Mouse (Mus musculus): ENCODE measurements around the gene Hapln4. TPM values are rescaled to one million over a fixed set of nuclear protein-coding genes. Genes with fewer than 3 reads are reported as not detected.

Hapln4 gene
- polyA plus RNA-seq, 1 experiment from 2014 or later = 0.12 TPM

GRCm38 (mm10) chr8:70073682-70074081 is 9.6 kb upstream of the Hapln4 start:
- Histone ChIP-seq H3K9me3 (replicated peaks) (no peaks in the 10 kb centered on the region), H3K27ac (no peak overlapping the region), H3K36me3 (peaks cover 36% of the 10 kb centered on the region), H3K27me3 (replicated peaks) (0 out of 2 replicates have a peak, but pooled peaks cover 9% of the 10 kb centered on the region), H3K9ac (no peak overlapping the region), H3K4me2 (no peak overlapping the region), H3K4me1 (peaks cover 19% of the 10 kb centered on the region), H3K4me3 (no peak overlapping the region)
- no peak for ATAC-seq
- whole genome bisulfite sequencing (ENCODE audit: insufficient replicate concordance) = 3% methylated on average over 1 of the region's 1 CpGs

GRCm38 (mm10) chr8:70081976-70082375 is 1.3 kb upstream of the Hapln4 start:
- Histone ChIP-seq H3K9me3 (replicated peaks) (no peaks in the 10 kb centered on the region), H3K4me3 (no peak overlapping the region), H3K27ac (no peak overlapping the region), H3K27me3 (replicated peaks) (peaks cover 68% of the 10 kb centered on the region), H3K4me2 (no peak overlapping the region), H3K9ac (no peak overlapping the region), H3K36me3 (no peaks in the 10 kb centered on the region), H3K4me1 (peaks cover 17% of the 10 kb centered on the region)
- 77% methylated on average over 2 of the region's 2 CpGs for WGBS (ENCODE audit: insufficient replicate concordance)
- no peak for ATAC-seq

- Histone ChIP-seq H3K27ac (no peak overlapping the region), H3K9ac (no peak overlapping the region), H3K36me3 (no peaks in the 10 kb centered on the region), H3K4me3 (peak overlapping the region; percentile 43), H3K4me2 (peak overlapping the region; percentile 59), H3K27me3 (replicated peaks) (peaks cover 89% of the 10 kb centered on the region), H3K4me1 (peaks cover 22% of the 10 kb centered on the region), H3K9me3 (replicated peaks) (no peaks in the 10 kb centered on the region)
- WGBS (ENCODE audit: insufficient replicate concordance) = 3% methylated on average over 71 of the region's 71 CpGs
- ATAC-seq = no peak
Observed at GRCm38 (mm10) chr8:70084191-70085065, 1.2 kb downstream of the Hapln4 start.

- no peak overlapping the region for H3K27ac ChIP-seq
- 32% methylated on average over 1 of the region's 1 CpGs for WGBS (ENCODE audit: insufficient replicate concordance)
- peaks cover 22% of the 10 kb centered on the region for H3K4me1 ChIP-seq
- H3K36me3 ChIP-seq = no peaks in the 10 kb centered on the region
- peaks cover 100% of the 10 kb centered on the region for H3K27me3 ChIP-seq (replicated peaks)
- ATAC-seq = no peak
- H3K9ac ChIP-seq = no peak overlapping the region
- no peak overlapping the region for H3K4me3 ChIP-seq
- H3K4me2 ChIP-seq = no peak overlapping the region
- no peaks in the 10 kb centered on the region for H3K9me3 ChIP-seq (replicated peaks)
Observed at GRCm38 (mm10) chr8:70086151-70086550, 2.9 kb downstream of the Hapln4 start.

- no peak overlapping the region for H3K9ac ChIP-seq
- peaks cover 22% of the 10 kb centered on the region for H3K4me1 ChIP-seq
- no peak overlapping the region for H3K27ac ChIP-seq
- H3K4me3 ChIP-seq = no peak overlapping the region
- H3K9me3 ChIP-seq (replicated peaks) = no peaks in the 10 kb centered on the region
- WGBS (ENCODE audit: insufficient replicate concordance) = 6% methylated on average over 7 of the region's 7 CpGs
- H3K4me2 ChIP-seq = no peak overlapping the region
- no peaks in the 10 kb centered on the region for H3K36me3 ChIP-seq
- peaks cover 100% of the 10 kb centered on the region for H3K27me3 ChIP-seq (replicated peaks)
- no peak for ATAC-seq
Observed at GRCm38 (mm10) chr8:70087237-70087636, 4.0 kb downstream of the Hapln4 start.

GRCm38 (mm10) chr8:70087836-70088650 is 4.8 kb downstream of the Hapln4 start:
- peak overlapping the region; percentile 24 for H3K4me3 ChIP-seq
- peaks cover 21% of the 10 kb centered on the region for H3K4me1 ChIP-seq
- H3K36me3 ChIP-seq = no peaks in the 10 kb centered on the region
- H3K9me3 ChIP-seq (replicated peaks) = no peaks in the 10 kb centered on the region
- H3K27me3 ChIP-seq (replicated peaks) = peaks cover 97% of the 10 kb centered on the region
- WGBS (ENCODE audit: insufficient replicate concordance) = 7% methylated on average over 56 of the region's 56 CpGs
- ATAC-seq = peak; percentile 31; the same call in 1 of the 2 replicates
- H3K9ac ChIP-seq = no peak overlapping the region
- no peak overlapping the region for H3K27ac ChIP-seq
- H3K4me2 ChIP-seq = peak overlapping the region; percentile 48

GRCm38 (mm10) chr8:70089296-70089960 is 6.2 kb downstream of the Hapln4 start:
- 52% methylated on average over 9 of the region's 9 CpGs for WGBS (ENCODE audit: insufficient replicate concordance)
- Histone ChIP-seq H3K9ac (no peak overlapping the region), H3K27me3 (replicated peaks) (peaks cover 96% of the 10 kb centered on the region), H3K4me3 (no peak overlapping the region), H3K36me3 (no peaks in the 10 kb centered on the region), H3K4me1 (peaks cover 8% of the 10 kb centered on the region), H3K27ac (no peak overlapping the region), H3K4me2 (no peak overlapping the region), H3K9me3 (replicated peaks) (no peaks in the 10 kb centered on the region)
- no peak for ATAC-seq

GRCm38 (mm10) chr8:70092786-70093185 is 9.5 kb downstream of the Hapln4 start:
- H3K9me3 ChIP-seq (replicated peaks) = no peaks in the 10 kb centered on the region
- peaks cover 85% of the 10 kb centered on the region for H3K27me3 ChIP-seq (replicated peaks)
- H3K9ac ChIP-seq = no peak overlapping the region
- peaks cover 4% of the 10 kb centered on the region; the same call in 1 of the 2 replicates for H3K4me1 ChIP-seq
- H3K27ac ChIP-seq = no peak overlapping the region
- no peaks in the 10 kb centered on the region for H3K36me3 ChIP-seq
- no peak for ATAC-seq
- no peak overlapping the region for H3K4me3 ChIP-seq
- 48% methylated on average over 8 of the region's 8 CpGs for WGBS (ENCODE audit: insufficient replicate concordance)
- H3K4me2 ChIP-seq = no peak overlapping the region

- H3K27me3 ChIP-seq (replicated peaks) = peaks cover 42% of the 10 kb centered on the region
- no peak for ATAC-seq
- no peaks in the 10 kb centered on the region for H3K9me3 ChIP-seq (replicated peaks)
- no peaks in the 10 kb centered on the region for H3K4me1 ChIP-seq
- no peak overlapping the region for H3K27ac ChIP-seq
- H3K4me3 ChIP-seq = no peak overlapping the region
- no peak overlapping the region for H3K4me2 ChIP-seq
- no peaks in the 10 kb centered on the region for H3K36me3 ChIP-seq
- H3K9ac ChIP-seq = no peak overlapping the region
- 49% methylated on average over 8 of the region's 8 CpGs for WGBS (ENCODE audit: insufficient replicate concordance)
Observed at GRCm38 (mm10) chr8:70099276-70099675, 16.0 kb downstream of the Hapln4 start.

- WGBS (ENCODE audit: insufficient replicate concordance) = 63% methylated on average over 8 of the region's 8 CpGs
- peaks cover 47% of the 10 kb centered on the region for H3K27me3 ChIP-seq (replicated peaks)
- H3K4me1 ChIP-seq = no peaks in the 10 kb centered on the region
- H3K36me3 ChIP-seq = no peaks in the 10 kb centered on the region
- H3K27ac ChIP-seq = no peak overlapping the region
- H3K4me2 ChIP-seq = no peak overlapping the region
- no peaks in the 10 kb centered on the region for H3K9me3 ChIP-seq (replicated peaks)
- H3K4me3 ChIP-seq = no peak overlapping the region
- no peak overlapping the region for H3K9ac ChIP-seq
- ATAC-seq = no peak
Observed at GRCm38 (mm10) chr8:70100241-70100640, 17.0 kb downstream of the Hapln4 start.

- no peak overlapping the region for H3K4me2 ChIP-seq
- WGBS (ENCODE audit: insufficient replicate concordance) = 9% methylated on average over 6 of the region's 6 CpGs
- no peak overlapping the region for H3K27ac ChIP-seq
- H3K4me1 ChIP-seq = no peaks in the 10 kb centered on the region
- no peaks in the 10 kb centered on the region for H3K9me3 ChIP-seq (replicated peaks)
- H3K4me3 ChIP-seq = no peak overlapping the region
- no peak for ATAC-seq
- H3K9ac ChIP-seq = no peak overlapping the region
- H3K27me3 ChIP-seq (replicated peaks) = peaks cover 64% of the 10 kb centered on the region
- no peaks in the 10 kb centered on the region for H3K36me3 ChIP-seq
Observed at GRCm38 (mm10) chr8:70104506-70104905, 21.2 kb downstream of the Hapln4 start.

Measured in liver, embryonic 12.5 days (tissue).